Mouse (Mus musculus) stomach, adult 2 months (tissue): ENCODE data around the gene Slc17a8. TPM values are rescaled to one million over a fixed set of nuclear protein-coding genes. Genes with fewer than 3 reads are reported as not detected.

ENCODE experiments used
- polyA plus RNA-seq: library from polyadenylated mRNA; depleted of rRNA; stranded (reverse); fragments of >200 nt; gene quantifications from 2 replicates; pipeline ENCODE4 v1.2.3, GENCODE M21; 2012; rRNA removed

Slc17a8 gene
- 0.04 TPM in 1 of 2 replicates, not detected in the other for polyA plus RNA-seq

GRCm38 (mm10) chr10:89621129-89621528, at the start of gene Slc17a8:
Gene Slc17a8 (minus strand): TSS chr10:89621253.

GRCm38 (mm10) chr10:89532929-89533727, 87.9 kb downstream of the Slc17a8 start, which contains the start of gene Nr1h4:
Gene Nr1h4 (minus strand): TSS chr10:89533585.

Other genes starting within 250 kb of the Slc17a8 start
- 0.19 and 0.34 TPM in 2 replicates for gene Gas2l3, start 177.3 kb downstream of the Slc17a8 start, polyA plus RNA-seq
- gene Nr1h4, start 87.7 kb downstream of the Slc17a8 start, polyA plus RNA-seq: 1.2 and 1.4 TPM in 2 replicates
- gene Scyl2, start 65.0 kb upstream of the Slc17a8 start, polyA plus RNA-seq: 3.4 and 4.1 TPM in 2 replicates
- gene Actr6, start 111.0 kb upstream of the Slc17a8 start, polyA plus RNA-seq: 0.10 TPM in 1 of 2 replicates, not detected in the other
- 3.2 and 3.7 TPM in 2 replicates for gene Uhrf1bp1l, start 123.7 kb upstream of the Slc17a8 start, polyA plus RNA-seq